Mouse (Mus musculus) liver (tissue): ENCODE measurements around the gene Tnfrsf13c.

Experiments used
- DNase-seq: peaks from one replicate; pipeline ENCODE4 v3.0.0-alpha.2; 2020; ENCODE audit warnings: mixed read lengths

Gene Tnfrsf13c

DNA sequence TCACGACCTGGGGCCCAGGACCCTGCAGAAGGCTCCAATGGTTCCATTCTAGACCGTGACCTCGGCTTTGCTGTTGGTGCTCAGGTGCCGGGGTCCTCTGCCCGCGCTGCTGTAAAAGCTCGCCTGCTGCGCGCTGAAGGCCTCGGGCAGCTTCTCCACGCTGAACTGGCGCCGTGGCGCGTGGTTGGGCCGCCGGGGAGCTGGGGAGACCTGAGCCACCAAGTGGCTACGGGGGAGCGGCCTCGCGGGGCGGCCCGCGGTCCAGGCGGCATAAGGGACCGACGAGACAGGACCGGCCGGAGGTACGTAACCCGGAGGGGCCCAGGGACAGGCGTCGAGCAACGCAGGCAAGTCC lies 17.1 kb downstream of the Tnfrsf13c start:
- no peak for DNase-seq

DNA sequence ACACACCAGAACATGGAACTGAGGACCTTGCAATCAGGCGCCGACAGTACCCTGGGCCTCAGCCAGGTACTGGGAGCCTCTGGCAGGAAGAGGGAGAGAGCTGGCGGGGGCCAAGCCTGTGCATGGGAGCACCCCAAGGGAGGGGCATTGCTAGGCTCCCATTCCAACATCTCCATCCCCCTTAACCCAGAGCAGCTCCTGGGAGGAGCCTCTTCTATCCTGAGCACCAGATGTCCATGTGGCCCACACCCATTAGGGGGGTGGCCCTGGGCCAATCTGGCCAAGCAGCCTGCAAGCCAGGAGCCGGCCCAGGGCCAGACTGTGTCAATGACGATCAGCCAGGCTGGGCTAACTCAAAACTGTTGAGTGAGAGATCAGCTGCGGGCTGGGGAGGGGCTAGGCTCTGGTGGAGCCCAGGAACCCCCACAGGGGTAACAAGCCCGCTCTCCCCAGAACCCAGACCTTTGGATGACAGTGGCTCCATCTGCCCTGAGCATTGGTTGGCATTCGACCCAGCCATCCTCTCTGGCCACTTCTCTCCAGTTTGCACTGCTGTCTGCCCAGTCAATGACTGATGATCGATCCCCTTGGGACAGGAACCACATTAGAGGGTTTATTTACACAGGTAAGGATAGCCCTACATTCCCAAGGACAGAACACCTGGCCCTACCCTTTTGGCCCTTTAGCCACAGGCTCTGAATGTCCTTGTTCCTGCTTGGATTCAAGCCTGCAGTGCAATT lies 17.6 kb downstream of the Tnfrsf13c start:
- no peak for DNase-seq

DNA sequence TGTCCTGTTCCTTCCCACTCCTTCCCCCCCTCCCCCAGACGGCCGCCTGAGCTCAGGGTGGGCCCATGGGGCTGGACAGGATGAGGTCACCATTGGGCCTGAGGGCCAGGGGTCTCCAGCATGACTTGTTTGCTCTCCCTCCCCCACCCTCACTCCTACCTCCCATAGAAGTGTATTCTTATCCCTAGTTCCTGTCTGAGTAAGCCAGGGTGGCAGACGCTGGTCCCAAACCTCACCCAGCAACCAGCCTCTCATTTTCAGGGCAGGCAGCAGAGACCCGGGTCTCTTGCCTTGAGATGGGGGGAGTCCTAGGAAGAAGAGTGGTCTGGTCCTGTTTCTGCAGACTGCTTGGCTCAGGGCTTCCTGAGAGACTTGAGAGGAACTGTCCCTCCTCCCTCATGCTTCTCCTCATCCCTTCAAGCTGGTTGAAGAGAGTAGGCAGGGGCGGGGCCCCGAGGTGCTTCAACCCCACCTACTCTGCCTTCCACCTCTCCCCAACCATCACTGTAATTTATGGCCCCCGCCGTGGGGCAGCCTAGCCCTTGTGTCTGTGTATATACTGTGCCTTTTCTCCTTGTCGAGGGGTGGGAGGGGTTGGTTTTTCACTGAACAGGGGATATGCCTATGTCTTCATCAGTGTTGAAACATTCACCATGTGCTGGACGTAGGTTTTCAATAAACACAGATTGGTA lies 19.3 kb downstream of the Tnfrsf13c start:
- no peak for DNase-seq

DNA sequence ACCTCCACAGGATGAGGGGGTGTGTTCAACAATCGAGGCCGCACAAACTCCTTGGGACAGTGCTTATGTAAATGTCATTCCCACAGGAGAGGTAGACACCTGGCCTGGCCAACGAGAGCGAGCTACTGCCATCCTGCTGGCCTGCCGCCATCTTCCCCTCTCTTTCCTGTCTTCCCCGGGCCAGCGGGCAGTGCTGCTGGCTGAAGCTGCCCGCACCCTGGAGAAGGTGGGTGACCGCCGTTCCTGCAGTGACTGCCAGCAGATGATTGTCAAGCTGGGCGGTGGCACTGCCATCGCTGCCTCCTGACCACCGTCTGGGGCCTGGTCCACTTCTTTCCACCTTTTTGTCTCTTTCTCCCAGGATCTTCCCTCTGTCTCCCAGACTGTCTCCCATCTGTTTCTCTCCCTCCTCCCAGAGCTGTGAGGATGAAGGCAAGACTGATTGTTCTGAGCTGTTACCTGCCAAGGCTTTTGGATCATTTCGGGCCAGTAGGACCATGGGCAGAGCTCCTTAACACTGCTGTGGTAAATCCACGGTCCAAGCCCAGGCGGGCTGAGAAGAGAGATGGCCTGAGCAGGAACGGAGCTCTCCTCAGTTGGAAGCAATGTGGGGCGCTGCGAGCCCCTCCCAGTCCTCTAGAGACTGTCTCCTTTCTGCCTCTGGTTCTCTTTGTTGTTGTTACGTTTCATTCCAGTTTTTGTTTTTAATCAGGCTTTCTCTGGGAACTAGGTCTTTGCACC lies 20.4 kb downstream of the Tnfrsf13c start:
- DNase-seq = no peak

DNA sequence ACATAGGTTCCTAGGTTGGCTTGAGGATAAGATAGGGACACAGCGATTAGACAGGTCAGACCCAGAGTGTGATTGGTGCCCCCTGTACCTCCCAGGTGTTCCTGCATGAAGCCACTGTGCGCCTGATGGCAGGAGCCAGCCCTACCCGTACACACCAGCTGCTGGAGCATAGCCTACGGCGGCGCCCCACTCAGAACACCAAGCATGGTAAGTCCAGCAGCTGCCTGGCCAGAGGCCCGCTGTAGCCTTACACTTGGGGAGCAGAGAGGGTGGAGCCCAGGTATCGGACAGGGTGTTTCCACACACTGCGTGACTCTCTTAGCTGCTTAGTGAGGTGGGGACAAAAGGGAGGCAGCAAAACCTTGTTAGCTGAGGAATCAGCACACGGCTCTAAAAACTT lies 21.1 kb downstream of the Tnfrsf13c start:
- no peak for DNase-seq

DNA sequence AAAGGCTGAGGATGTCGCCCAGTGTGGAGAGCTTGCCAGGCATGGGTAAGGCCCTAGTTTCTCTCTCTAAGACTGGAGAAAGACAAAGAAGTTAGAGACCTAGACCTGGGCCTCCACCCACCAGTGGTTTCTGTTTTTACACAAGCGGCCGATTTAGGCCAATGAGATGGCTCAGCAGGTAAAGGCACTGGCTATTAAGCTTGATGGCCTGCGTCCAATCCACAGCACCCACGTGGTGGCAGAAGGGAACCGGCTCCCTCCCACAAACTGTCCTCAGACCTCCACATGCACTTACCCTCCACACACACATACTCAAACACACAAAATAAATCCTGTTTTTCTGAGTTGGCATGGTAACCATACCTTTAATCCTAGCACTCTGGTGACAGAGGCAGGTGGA lies 22.1 kb downstream of the Tnfrsf13c start:
- DNase-seq = no peak

DNA sequence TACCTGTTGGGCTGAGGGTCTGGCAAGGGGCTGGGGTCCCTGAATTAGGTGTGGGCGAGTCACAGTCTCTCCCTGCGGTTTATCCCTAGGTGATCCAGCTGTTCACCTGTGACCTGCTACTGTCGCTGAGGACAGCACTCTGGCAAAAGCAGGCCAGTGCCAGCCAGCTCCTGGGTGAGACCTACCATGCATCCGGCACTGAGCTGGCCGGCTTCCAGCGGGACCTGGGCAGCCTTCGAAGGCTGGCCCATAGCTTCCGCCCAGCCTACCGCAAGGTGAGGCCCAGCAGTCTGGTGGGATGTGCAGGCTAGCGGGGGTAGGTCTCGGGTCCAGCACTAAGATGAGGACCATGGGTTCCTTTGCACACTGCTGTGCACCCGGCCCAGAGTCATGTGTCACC lies 24.6 kb downstream of the Tnfrsf13c start:
- DNase-seq = no peak

DNA sequence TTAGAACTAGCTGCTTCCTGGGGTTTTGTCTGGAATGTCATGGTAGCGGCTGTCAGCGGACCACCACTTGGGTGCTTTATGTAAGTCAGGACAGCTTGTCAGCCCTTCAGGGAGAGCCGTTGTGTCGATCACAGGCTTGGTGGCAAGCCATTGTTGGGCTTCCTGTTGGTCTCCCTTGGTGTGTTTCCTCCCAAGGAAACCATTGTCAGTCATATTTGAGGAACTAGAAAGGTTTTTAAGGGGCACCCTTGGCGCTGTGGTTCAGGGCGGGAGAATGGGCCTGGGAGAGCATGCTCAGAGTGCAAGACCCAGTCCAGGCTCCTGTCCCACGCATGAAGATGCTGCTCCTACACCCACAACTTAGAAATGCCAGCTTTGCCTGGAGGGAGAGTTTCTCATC lies 25.8 kb downstream of the Tnfrsf13c start:
- DNase-seq = no peak

DNA sequence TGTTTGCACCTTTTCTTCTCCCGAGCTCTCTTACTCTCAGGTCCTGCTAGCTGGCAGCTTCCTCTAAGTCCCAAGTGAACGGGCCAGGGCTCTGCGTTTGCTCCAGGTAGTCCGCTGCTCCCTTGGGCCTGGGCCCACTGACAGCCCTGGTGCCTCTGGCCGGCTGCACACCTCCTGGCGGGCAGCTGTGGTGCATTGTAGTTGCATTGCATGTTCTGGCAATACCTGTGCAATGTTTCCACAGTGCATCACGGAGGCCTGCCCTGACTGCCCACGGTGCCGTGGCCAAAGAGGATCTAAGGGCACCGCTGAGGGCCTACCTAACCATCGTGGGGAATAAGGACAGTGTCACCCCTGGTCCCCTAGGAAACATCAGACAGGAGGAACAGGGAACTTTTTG lies 26.2 kb downstream of the Tnfrsf13c start:
- no peak for DNase-seq

DNA sequence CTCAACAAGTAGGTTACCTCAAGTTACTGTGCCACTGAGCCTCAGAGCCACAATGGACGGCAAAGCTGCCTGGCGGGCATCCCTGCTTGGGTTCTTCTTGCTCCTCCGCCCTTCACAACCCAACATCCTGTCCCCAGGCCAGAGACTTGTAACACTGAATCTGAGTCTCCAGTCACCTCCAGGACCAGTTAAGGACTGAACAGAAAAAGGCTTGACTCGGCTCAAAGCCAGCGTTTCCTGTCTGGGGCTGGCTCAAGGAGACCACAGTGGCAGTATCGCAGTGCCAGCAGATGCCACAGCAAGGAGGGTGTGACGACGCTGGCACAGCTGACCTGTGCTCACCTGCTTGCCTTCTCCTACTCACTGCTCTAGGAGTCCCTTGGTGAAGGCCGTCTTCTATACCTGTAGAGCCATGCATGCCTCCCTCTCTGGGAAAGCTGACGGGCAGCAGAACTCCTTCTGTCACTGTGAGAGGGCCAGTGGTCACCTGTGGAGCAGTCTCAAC lies 26.9 kb downstream of the Tnfrsf13c start:
- DNase-seq = no peak

DNA sequence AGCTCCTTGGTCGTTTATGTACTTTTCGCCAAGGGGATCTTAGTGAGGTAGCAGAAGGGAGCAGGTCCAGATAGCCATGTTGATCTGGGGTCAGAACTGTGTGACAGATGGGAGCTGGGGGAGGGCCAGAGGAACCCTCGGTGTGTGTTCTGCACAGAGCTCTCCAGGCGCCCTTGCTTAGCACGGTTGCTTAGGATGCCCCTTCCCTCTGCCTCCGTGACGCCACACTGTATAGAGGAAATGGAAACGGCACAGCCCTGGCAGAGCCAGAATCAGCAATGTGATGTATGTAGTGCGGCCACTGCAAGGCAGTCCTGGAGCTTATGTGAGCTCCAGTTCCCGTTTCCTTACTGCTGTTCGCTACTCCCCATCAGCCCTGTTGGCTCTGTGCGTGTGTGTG lies 27.9 kb downstream of the Tnfrsf13c start:
- no peak for DNase-seq

DNA sequence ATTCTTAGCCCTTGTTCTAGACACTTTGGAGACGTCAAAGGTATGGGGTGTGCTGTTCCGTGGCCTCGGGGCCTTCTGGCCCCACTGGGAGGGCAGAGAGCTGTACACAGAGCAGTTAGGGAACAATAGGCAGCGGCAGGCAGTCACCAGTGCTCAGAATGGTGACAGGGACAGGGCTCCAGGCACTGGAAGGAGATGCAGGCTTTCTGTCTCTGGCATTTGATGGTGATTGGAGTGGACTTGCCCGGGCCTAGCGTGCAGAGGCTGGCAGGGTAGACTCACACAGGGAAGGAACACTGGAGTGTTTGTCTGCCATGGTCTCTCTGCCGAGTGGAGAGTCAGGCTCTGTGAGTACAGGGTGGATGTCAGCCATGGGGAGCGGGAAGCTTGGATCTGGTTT lies 31.6 kb downstream of the Tnfrsf13c start:
- no peak for DNase-seq

DNA sequence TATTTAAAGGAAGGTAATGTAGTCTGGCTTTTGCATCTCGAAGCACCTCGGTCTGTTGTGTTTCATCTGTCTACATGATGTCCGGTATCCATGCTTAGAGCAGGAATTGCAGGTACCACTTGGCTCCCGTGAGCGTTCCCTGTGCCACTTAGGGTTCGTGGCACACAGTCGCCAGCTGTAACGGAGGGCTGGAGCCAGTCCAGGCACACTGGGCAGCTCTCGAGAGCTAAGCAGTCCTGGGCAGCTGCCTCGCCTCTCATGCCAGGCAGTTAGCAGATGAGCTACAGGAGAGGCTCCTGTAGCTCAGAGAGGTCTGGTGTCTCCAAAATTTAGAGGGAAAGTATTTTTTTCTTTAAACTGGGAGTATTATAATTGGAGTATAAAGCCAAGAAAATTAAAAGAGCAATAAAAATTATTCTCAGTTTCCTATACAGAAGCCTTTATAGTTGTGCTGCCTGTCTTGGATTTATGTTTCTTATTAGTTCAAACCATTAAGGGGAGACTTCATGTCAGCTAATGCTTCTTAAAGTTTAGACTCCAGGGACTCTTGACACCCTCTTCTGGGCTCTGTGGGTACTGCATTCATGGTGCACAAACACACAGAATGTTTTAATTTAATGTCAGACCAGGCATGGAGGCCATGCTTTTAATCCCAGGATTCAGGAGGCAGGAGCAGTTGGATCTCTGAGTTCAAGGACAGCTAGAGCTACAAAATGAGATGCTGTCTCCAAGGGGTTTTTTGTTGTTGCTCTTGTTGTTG lies 35.5 kb downstream of the Tnfrsf13c start:
- peak; percentile 77 for DNase-seq

DNA sequence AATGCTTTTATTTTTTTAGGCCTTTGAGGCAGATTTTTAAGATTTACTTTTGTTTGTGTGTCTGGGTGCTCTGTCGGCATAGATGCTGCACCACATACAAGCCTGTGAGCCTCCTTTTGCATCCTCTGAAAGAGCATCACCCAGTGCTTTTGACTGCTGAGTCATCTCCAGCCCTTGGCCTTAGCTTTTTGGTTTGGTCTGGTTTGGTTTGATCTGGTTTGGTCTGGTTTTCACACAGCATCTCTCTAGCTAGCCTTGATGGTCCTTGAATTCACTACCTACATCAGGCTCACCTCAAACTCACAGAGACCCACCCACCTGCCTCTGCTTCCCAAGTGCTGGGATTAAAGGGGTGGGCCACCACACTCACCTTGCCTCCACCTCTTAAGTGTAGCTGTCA lies 36.2 kb downstream of the Tnfrsf13c start:
- DNase-seq = peak; percentile 36

DNA sequence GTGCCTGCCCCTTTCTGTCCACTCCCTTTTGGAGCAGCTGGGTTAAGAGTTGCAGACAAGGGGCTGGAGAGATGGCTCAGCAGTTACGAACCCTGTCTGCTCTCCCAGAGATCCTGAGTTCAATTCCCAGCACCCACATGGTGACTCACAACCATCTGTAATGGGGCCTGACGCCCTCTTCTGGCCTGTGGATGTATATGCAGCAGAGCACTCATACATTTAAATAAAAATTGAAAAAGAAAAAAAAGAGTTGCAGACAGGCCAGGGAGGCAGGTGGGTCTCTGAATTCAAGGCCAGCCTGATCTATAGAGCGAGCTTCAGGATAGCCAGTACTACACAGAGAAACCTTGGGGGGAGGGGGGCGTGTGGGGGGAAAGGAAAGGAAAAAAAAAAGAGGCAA lies 36.8 kb downstream of the Tnfrsf13c start:
- no peak for DNase-seq

DNA sequence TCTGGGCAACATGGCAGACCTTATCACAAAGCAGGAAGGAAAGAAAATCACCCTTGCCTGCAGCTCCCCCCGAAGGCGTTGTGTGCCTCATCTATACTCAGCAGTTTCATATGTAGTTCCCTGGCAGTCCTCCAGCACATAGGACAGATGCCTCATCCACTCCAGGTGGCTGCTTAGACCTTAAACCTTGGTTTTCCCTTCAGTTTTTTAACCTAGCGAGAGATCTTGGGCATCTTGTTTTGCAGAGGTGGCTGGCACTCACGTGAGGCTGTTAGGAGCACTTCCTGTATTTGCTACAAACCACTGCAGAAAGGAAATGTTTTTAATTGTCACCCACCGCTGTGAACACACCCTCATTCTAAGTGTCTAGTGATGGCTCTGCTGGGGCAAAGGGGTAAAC lies 37.2 kb downstream of the Tnfrsf13c start:
- peak; percentile 59 for DNase-seq

DNA sequence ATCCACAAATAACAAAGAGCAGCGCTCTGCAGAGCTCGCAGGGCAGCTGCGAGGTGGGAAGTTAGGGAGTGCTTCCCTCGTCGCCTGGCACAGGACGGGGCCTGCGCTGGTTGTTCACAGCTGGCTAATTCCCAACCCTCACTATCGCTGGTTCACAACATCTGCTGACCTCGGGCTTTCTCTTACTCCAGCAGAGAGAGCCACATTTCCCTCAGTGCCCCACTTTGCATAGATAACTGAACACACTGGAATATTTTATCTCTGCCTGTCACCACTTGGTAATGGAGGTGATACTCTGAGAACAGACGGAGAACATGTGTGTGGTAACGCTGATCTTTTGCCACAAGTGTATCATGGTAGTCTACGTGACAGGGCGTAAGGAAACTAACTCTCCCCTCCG lies 38.0 kb downstream of the Tnfrsf13c start:
- peak; percentile 79 for DNase-seq

DNA sequence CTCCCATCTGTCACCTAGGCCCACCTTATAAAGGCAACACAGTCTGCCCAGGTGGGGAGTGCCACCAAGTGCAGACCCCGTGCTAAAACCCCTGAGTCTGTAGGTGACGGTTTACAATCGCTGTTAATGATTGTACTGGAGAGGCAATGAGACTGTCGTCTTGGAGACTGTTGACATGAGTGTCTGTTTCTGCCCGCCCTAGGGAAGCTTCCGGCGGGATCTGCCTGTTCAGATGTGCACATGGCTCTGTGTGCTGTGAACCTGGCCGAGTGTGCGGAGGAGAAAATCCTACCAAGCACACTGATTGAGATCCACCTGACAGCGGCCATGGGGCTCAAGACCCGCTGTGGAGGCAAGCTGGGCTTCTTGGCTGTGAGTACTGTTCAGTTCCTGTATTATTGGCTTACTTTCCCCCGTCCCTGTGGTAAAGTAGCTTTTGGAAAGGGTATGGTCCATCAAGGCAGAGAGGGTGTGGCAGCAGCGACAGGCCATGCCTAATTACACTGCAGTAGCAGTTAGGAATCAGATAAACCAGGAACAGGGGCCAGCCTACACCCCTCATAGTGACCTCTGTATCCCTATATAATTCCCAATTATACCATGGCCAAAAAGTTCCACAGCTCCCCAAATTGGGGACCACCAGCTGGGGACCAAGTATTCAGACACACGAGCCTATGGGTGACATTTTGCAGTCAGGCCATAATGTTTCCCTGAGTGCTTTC lies 38.9 kb downstream of the Tnfrsf13c start:
- DNase-seq = peak; percentile 72

DNA sequence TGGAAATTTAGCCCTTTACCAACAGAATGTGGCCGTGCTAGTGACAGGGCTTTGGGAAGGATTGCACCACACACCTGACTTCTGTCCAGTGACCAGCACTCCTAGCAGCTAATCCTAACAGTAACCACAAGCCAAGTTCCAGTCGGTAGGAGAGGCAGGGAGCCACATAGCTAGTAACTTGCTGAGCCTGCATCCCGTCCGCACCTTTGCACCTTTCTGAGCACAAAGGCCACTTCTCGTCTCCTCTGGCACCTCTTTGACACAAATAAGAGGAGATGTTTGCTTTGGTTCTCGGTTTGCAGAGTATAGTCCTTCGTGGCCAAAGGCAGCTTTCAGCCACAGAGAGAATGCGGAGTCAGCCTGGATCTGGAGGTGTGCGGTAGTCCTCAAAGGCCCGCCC lies 39.5 kb downstream of the Tnfrsf13c start:
- DNase-seq = no peak

DNA sequence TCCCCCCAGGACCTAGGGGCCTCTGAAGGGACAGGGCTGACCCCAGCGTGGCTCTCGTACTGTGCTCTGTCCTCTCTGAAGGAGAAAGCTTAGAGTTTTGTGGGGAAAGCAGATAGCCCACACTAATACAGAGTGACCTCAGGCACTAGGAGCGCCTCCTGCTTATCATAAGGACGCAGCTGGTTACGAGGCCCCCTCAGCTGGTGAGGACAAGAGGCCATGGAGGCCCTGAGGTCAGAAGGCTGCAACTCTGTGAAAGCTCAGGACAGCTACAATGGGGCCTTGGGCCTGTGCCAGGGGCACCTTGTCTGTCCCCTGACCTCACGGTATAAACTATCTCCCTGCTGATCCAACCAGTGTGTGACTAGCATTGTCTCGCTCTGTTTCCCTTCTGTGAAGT lies 40.0 kb downstream of the Tnfrsf13c start:
- peak; percentile 91 for DNase-seq

DNA sequence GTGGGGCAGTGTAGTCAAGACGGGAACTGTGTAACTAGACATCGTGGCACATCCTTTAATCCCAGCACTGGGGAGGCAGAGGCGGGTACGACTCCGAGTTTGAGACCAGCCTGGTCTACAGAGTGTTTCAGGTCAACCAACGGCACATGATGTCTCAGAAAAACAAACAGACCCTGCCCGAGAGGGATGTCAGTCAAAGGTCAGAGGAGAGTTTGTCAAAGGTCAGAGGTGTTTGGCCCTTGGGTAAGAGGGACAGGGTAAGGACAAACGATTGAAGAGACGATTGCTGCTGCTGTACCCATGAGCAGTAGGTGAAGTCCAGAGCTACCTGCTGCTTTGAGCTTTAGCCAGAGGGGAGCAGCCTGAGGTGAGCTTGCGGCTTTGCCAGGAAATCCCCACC lies 40.6 kb downstream of the Tnfrsf13c start:
- DNase-seq = no peak

DNA sequence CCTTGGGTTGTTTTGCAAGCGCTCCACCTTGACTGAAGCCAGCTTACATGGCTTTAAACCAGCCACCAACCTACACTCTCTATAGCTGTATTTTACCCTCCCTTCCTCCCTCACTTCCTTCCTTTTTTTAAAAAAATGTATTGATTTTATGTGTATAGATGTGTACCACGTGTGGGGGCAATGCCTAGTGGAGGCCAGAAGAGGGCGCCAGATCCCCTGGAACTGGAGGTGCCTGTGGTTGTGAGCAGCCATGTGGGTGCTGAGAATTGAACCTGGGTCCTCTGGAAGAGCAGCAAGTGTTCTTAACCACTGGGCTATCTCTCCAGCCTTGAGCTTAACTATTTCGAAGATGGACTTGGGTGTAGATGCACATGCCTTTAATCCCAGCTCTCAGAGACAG lies 41.9 kb downstream of the Tnfrsf13c start:
- no peak for DNase-seq
